Mouse (Mus musculus): Measurements from ENCODE around the gene Pxylp1. TPM values are rescaled to one million over a fixed set of nuclear protein-coding genes. Genes with fewer than 3 reads are reported as not detected.
"Not testable (repeated sequence)": the region's sequence is repeated elsewhere in the genome, so short reads cannot be mapped to it uniquely, and the experiment has no call there.

Pxylp1 gene
- polyA plus RNA-seq (2012; rRNA removed) = 5.3 and 11.9 TPM in 2 replicates

DNA sequence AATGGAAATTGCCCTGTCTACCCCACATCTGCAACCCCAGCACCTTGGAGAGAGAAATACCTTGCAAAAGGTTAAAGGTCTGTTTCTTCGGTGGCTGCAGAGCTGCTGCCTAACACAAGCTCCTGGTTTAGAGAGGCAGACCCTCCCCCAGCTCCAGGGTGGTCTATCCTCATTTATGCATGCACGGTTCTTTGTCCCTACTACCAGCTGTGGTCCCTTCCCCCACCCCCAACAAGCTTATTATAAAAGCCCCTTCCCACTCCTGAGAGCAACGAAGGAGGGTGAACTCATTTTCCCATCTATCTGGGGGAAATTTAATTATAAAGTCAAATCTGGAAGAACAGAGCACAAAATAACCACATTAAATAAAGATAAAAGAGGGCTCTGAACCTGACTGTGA lies at the start of gene Pxylp1:
Pxylp1 (minus strand) TSS at position 124 of the 400 bp plus-strand sequence.
- Histone ChIP-seq H3K27ac (ENCODE audit: insufficient read depth, low read depth, low read length) (peak within 1 kb of the TSS; percentile 69), H3K4me3 (ENCODE audit: low read depth, low read length) (no peak within 1 kb of the TSS), H3K4me1 (ENCODE audit: control insufficient read depth, insufficient read depth, insufficient read length, low read length) (peaks cover 25% of the 10 kb centered on the region; the same call in 1 of the 2 replicates), H3K36me3 (ENCODE audit: control insufficient read depth, insufficient read depth, low read length) (no peaks in the 10 kb centered on the region), H3K27me3 (ENCODE audit: control insufficient read depth, insufficient read depth, low read length) (no peaks in the 10 kb centered on the region)
- TF ChIP-seq POLR2A (IDR thresholded peaks at IDR 0.05; ENCODE audit: low read depth, low read length) (no peak), CTCF (IDR thresholded peaks at IDR 0.05; ENCODE audit: extremely low read depth, insufficient read length, insufficient replicate concordance, low read depth, low read length) (no peak)
- WGBS = 43% methylated on average over 3 of the region's 3 CpGs

DNA sequence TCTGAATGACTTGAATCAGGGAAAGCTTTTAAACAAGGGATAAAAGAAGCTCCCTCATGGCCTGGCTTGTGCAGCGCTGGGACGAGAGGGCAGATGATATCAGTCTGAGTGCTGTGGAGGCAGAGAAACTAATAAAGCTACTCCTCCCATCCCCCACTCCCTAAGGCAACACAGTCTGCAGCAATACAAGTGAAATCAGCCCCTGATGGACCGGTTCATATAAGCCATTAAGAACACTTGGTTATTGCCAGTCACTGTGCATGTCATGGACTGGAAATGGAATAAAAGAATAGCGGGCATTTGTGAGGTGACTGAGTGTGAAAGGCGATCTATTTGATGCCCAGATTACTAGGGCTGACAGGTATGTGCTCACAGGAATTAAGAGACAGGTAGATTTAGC lies 46.4 kb upstream of the Pxylp1 start:
- 84% methylated on average over 5 of the region's 5 CpGs for WGBS
- H3K36me3 ChIP-seq (ENCODE audit: control insufficient read depth, insufficient read depth, low read length) = no peaks in the 10 kb centered on the region

DNA sequence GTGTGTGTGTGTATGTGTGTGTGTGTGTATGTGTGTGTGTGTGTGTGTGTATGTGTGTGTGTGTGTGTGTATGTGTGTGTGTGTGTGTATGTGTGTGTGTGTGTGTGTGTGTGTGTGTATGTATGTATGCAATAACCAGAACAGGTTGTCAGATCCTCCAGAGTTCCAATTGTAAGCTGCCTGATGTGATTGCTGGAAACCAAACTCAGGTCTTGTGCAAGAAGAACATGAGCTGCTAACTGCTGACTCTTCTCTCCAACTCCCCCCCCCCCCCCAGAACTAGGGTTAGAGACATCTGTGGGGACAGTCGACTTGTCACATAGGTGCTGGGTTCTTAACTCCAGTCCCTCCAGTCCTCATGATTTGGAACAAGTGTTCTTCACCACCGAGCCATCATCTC lies 44.0 kb upstream of the Pxylp1 start:
- H3K36me3 ChIP-seq (ENCODE audit: control insufficient read depth, insufficient read depth, low read length); H3K4me3 ChIP-seq (ENCODE audit: low read depth, low read length); H3K27ac ChIP-seq (ENCODE audit: insufficient read depth, low read depth, low read length); H3K27me3 ChIP-seq (ENCODE audit: control insufficient read depth, insufficient read depth, low read length); H3K4me1 ChIP-seq (ENCODE audit: control insufficient read depth, insufficient read depth, insufficient read length, low read length): not testable (repeated sequence)
- WGBS = 92% methylated on average over 2 of the region's 2 CpGs

More for the DNA sequence above, 46.4 kb upstream of the Pxylp1 start:
- H3K4me3 ChIP-seq (ENCODE audit: low read depth, low read length) = no peak overlapping the region
- TF ChIP-seq CTCF (IDR thresholded peaks at IDR 0.05; ENCODE audit: extremely low read depth, insufficient read length, insufficient replicate concordance, low read depth, low read length) (no peak), POLR2A (IDR thresholded peaks at IDR 0.05; ENCODE audit: low read depth, low read length) (no peak)
- no peaks in the 10 kb centered on the region for H3K4me1 ChIP-seq (ENCODE audit: control insufficient read depth, insufficient read depth, insufficient read length, low read length)
- H3K27ac ChIP-seq (ENCODE audit: insufficient read depth, low read depth, low read length) = no peak overlapping the region
- no peaks in the 10 kb centered on the region for H3K27me3 ChIP-seq (ENCODE audit: control insufficient read depth, insufficient read depth, low read length)

DNA sequence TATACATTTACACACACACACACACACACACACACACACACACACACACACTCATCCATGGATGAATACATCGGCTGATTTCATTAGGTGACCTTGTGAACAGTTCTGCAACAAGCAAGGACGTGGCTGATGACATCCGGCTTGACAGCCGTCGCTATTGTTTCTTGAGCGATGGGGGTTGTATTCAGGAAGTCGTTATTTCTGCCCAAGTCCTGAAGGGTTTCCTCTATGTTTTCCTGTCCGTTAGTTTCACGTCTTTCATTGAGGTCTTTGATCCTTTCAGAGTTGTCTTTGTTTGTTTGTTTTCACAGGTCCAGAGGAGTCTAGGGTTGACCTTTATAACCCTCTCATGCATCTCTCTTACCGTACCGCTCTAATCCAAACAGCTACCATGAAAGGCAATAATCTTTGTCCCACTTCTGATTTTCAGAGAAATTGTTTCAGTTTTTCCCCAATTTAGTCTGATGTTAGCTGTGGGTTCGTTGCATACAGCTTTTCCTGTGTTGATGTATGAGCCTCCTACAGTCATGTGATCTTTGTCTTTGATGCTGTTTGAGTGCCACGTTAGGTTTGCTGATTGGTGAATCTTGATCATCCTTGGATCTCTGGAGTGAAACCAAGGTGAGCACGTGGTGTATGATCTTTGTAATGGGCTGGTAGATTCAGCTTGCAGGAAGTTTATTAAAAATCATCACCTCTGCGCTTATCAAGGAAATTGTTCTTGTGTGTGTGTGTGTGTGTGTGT lies 43.3 kb upstream of the Pxylp1 start:
- no peaks in the 10 kb centered on the region for H3K36me3 ChIP-seq (ENCODE audit: control insufficient read depth, insufficient read depth, low read length)
- no peak overlapping the region for H3K4me3 ChIP-seq (ENCODE audit: low read depth, low read length)
- H3K27ac ChIP-seq (ENCODE audit: insufficient read depth, low read depth, low read length) = no peak overlapping the region
- H3K4me1 ChIP-seq (ENCODE audit: control insufficient read depth, insufficient read depth, insufficient read length, low read length) = no peaks in the 10 kb centered on the region
- H3K27me3 ChIP-seq (ENCODE audit: control insufficient read depth, insufficient read depth, low read length) = no peaks in the 10 kb centered on the region
- TF ChIP-seq POLR2A (IDR thresholded peaks at IDR 0.05; ENCODE audit: low read depth, low read length) = no peak
- TF ChIP-seq CTCF (IDR thresholded peaks at IDR 0.05; ENCODE audit: extremely low read depth, insufficient read length, insufficient replicate concordance, low read depth, low read length) = no peak
- 59% methylated on average over 15 of the region's 15 CpGs for WGBS

DNA sequence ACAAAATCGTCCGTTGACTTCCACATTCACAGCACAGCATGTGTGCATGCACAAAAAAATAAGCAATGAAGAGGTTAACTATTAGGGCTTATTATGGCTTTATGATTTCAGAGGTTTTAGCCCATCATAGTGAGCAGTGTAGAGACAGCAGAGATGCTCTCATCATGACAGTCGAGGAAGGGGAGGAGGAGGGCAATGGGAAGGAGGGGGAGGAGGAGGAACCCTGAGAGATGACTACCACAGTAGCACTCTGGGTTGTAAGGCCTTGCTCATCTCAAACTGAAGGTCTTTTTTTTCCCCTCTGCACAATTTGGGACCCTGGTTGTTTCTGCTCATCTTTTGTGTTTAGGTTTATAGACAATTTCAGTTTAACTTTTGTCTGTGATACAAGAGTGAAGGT lies 42.3 kb upstream of the Pxylp1 start:
- Histone ChIP-seq H3K36me3 (ENCODE audit: control insufficient read depth, insufficient read depth, low read length) (no peaks in the 10 kb centered on the region), H3K4me3 (ENCODE audit: low read depth, low read length) (no peak overlapping the region), H3K27me3 (ENCODE audit: control insufficient read depth, insufficient read depth, low read length) (no peaks in the 10 kb centered on the region), H3K4me1 (ENCODE audit: control insufficient read depth, insufficient read depth, insufficient read length, low read length) (no peaks in the 10 kb centered on the region), H3K27ac (ENCODE audit: insufficient read depth, low read depth, low read length) (no peak overlapping the region)
- TF ChIP-seq POLR2A (IDR thresholded peaks at IDR 0.05; ENCODE audit: low read depth, low read length) = no peak
- no peak for TF ChIP-seq CTCF (IDR thresholded peaks at IDR 0.05; ENCODE audit: extremely low read depth, insufficient read length, insufficient replicate concordance, low read depth, low read length)
- WGBS = 82% methylated on average over 3 of the region's 3 CpGs

DNA sequence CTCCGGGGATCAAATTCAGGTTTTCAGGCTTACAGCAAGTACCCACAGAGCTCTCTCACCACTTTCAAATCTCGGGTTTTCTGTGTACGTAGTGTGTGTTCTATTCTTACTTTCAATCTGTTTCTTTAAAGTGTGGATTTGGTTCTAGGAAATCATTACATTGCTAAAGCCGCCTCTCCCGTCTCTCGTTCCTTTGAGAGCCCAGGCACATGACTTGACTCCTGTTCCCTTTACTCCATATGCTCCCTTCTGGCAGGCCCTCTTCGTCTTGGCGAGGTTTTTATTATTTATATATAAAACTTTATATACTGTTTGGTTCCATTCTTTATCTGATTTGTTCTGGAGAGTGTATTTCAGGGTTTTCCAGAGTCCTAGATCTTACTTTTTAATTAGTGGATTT lies 40.3 kb upstream of the Pxylp1 start:
- Histone ChIP-seq H3K27me3 (ENCODE audit: control insufficient read depth, insufficient read depth, low read length) (no peaks in the 10 kb centered on the region), H3K4me3 (ENCODE audit: low read depth, low read length) (no peak overlapping the region), H3K36me3 (ENCODE audit: control insufficient read depth, insufficient read depth, low read length) (no peaks in the 10 kb centered on the region), H3K4me1 (ENCODE audit: control insufficient read depth, insufficient read depth, insufficient read length, low read length) (no peaks in the 10 kb centered on the region), H3K27ac (ENCODE audit: insufficient read depth, low read depth, low read length) (no peak overlapping the region)
- TF ChIP-seq CTCF (IDR thresholded peaks at IDR 0.05; ENCODE audit: extremely low read depth, insufficient read length, insufficient replicate concordance, low read depth, low read length) (no peak), POLR2A (IDR thresholded peaks at IDR 0.05; ENCODE audit: low read depth, low read length) (no peak)
- WGBS = 81% methylated on average over 8 of the region's 8 CpGs

DNA sequence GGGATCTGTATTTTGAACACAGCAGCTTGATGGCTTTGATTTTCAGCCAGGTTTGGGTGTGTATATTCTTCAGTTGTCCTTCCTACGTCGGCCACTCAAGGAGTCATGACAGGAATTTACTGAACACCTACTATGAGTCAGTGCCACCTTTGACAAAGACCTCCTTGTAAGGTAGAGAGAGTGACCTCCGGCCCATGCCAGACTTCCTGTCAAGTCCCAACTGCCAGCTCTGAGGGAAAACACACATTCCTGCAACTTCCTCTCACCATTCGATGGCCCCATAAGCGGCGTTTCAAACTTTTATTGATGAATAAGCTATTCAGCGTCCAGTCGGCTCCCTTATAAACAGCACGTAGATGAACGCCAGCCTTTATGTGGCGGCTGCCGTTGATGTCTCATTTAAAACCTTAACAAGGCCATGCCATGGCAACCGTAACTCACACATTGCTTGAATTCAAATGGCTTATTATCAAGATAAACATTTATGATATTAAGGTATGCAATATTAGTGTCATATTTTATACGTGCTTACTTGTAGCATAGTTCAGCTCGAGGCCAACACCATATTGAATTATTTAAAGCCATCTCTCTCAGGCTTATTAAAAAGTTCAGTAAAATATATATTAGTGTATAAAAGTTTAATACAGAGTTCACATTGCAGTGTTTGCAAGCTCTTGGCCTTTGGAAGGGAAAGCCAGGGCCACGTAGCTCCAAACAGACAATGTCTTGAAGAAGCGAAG lies 31.3 kb upstream of the Pxylp1 start:
- no peak overlapping the region for H3K4me3 ChIP-seq (ENCODE audit: low read depth, low read length)
- H3K4me1 ChIP-seq (ENCODE audit: control insufficient read depth, insufficient read depth, insufficient read length, low read length) = no peaks in the 10 kb centered on the region
- H3K27ac ChIP-seq (ENCODE audit: insufficient read depth, low read depth, low read length) = no peak overlapping the region
- 73% methylated on average over 17 of the region's 17 CpGs for WGBS
- H3K27me3 ChIP-seq (ENCODE audit: control insufficient read depth, insufficient read depth, low read length) = no peaks in the 10 kb centered on the region
- no peaks in the 10 kb centered on the region for H3K36me3 ChIP-seq (ENCODE audit: control insufficient read depth, insufficient read depth, low read length)
- TF ChIP-seq POLR2A (IDR thresholded peaks at IDR 0.05; ENCODE audit: low read depth, low read length) = no peak
- TF ChIP-seq CTCF (IDR thresholded peaks at IDR 0.05; ENCODE audit: extremely low read depth, insufficient read length, insufficient replicate concordance, low read depth, low read length) = no peak
